ENCODE assay signal across 15 mouse cellular contexts in the genomic region with DNA sequence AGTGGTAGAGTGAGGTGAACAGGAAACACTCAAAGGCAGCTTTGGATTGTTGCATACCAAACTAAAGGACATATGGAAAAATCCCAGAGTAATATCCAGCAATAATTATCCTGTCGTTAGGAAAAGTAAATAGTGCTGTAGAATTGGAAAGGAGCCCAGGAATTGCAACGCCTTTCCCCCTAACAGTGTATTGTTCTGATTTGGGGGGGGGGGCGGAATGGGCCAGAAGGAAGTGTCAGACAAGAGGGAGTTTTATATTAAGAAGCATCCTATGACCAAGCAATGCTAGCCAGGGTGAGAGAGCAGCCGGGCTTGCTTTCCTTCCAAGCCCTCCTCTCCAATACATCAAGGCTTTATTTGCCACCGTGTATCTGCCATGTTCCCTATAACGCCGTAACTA.
DNase-seq lines count a peak whose midpoint lies in the region; ATAC-seq and TF ChIP-seq lines count a peak whose summit lies in the region.
"Had no signal": no experiment of that assay in that cellular context is flagged by ENCODE, and none has a peak within 500 bp of the region (broad histone marks: within the 10 kb centered on the region; RNA-seq: fewer than 3 reads in every experiment).

No protein-coding gene starts in this region.

- H3K9ac ChIP-seq in forebrain, embryonic 14.5 days (ENCODE audit: low read length), result no peak overlapping the region
- H3K9ac ChIP-seq in forebrain, embryonic 12.5 days, result no peak overlapping the region
- no peak overlapping the region for H3K9ac ChIP-seq in kidney, embryonic 14.5 days (ENCODE audit: low read depth, low read length)
- no peak overlapping the region for H3K9ac ChIP-seq in neural tube, embryonic 12.5 days
- no peak overlapping the region for H3K9ac ChIP-seq in stomach, embryonic 15.5 days
- H3K9ac ChIP-seq: limb, embryonic 12.5 days had no signal

- DNase-seq in forebrain, embryonic 14.5 days (ENCODE audit: low spot score), result peak; percentile 51
- DNase-seq in kidney, adult 2 months, result peak; percentile 53
- no peak for DNase-seq in neural tube, embryonic 10.5 days (ENCODE audit: extremely low spot score, low spot score)
- no peak for DNase-seq in cerebellum, postnatal 4 days (ENCODE audit: low spot score in 2 of 2)
- DNase-seq: cerebellum, adult 8-10 months; embryo, embryonic 11 days had no signal

- no peak for TF ChIP-seq POLR2A in kidney, adult 2 months (IDR thresholded peaks at IDR 0.05; ENCODE audit: low read depth, low read length)

- no peak overlapping the region for H3K27ac ChIP-seq in forebrain, embryonic 14.5 days (ENCODE audit: low read depth, low read length)
- no peak overlapping the region for H3K27ac ChIP-seq in forebrain, embryonic 12.5 days
- peak overlapping the region; percentile 19; the same call in 1 of the 2 replicates for H3K27ac ChIP-seq in kidney, adult 2 months (ENCODE audit: insufficient read depth, low read depth, low read length)
- no peak overlapping the region; the same call in 1 of the 2 replicates for H3K27ac ChIP-seq in kidney, embryonic 14.5 days (ENCODE audit: low read depth, low read length)
- no peak overlapping the region for H3K27ac ChIP-seq in neural tube, embryonic 12.5 days
- H3K27ac ChIP-seq in stomach, embryonic 15.5 days, result peak overlapping the region; percentile 55; the same call in 1 of the 2 replicates
- H3K27ac ChIP-seq: limb, embryonic 12.5 days had no signal

- 56% methylated on average over 7 of the region's 7 CpGs for WGBS in forebrain, embryonic 14.5 days
- 83% methylated on average over 7 of the region's 7 CpGs for WGBS in forebrain, embryonic 12.5 days
- 65% methylated on average over 7 of the region's 7 CpGs for WGBS in kidney, adult 2 months
- WGBS in kidney, embryonic 14.5 days, result 69% methylated on average over 7 of the region's 7 CpGs
- 76% methylated on average over 7 of the region's 7 CpGs for WGBS in neural tube, embryonic 12.5 days
- 49% methylated on average over 7 of the region's 7 CpGs for WGBS in stomach, embryonic 15.5 days

- peaks cover 8% of the 10 kb centered on the region; the same call in 1 of the 2 replicates for H3K4me1 ChIP-seq in forebrain, embryonic 14.5 days (ENCODE audit: control insufficient read depth, insufficient read depth, low read length)
- H3K4me1 ChIP-seq in forebrain, embryonic 12.5 days, result peaks cover 15% of the 10 kb centered on the region
- 0 out of 2 replicates have a peak, but pooled peaks cover 5% of the 10 kb centered on the region for H3K4me1 ChIP-seq in kidney, adult 2 months (ENCODE audit: control insufficient read depth, insufficient read depth, low read length)
- peaks cover 26% of the 10 kb centered on the region for H3K4me1 ChIP-seq in kidney, embryonic 14.5 days (ENCODE audit: control insufficient read depth, insufficient read depth, low read length)
- peaks cover 32% of the 10 kb centered on the region for H3K4me1 ChIP-seq in neural tube, embryonic 12.5 days
- peaks cover 17% of the 10 kb centered on the region; the same call in 1 of the 2 replicates for H3K4me1 ChIP-seq in stomach, embryonic 15.5 days

- H3K4me3 ChIP-seq in forebrain, embryonic 14.5 days (ENCODE audit: low read depth, low read length), result no peak overlapping the region
- H3K4me3 ChIP-seq in forebrain, embryonic 12.5 days (replicated peaks), result no peak overlapping the region
- no peak overlapping the region for H3K4me3 ChIP-seq in kidney, adult 2 months (ENCODE audit: insufficient read depth, low read depth, low read length)
- no peak overlapping the region for H3K4me3 ChIP-seq in kidney, embryonic 14.5 days (ENCODE audit: low read length)
- no peak overlapping the region for H3K4me3 ChIP-seq in neural tube, embryonic 12.5 days
- H3K4me3 ChIP-seq in stomach, embryonic 15.5 days (replicated peaks), result no peak overlapping the region
- H3K4me3 ChIP-seq: erythroblast, embryonic 14.5 days; hindbrain, embryonic 10.5 days; limb, embryonic 12.5 days; myocyte had no signal

- no peak overlapping the region for H3K4me2 ChIP-seq in forebrain, embryonic 14.5 days (ENCODE audit: low read length)
- H3K4me2 ChIP-seq in forebrain, embryonic 12.5 days, result no peak overlapping the region
- H3K4me2 ChIP-seq in kidney, embryonic 14.5 days (replicated peaks; ENCODE audit: low read depth, low read length), result no peak overlapping the region
- H3K4me2 ChIP-seq in neural tube, embryonic 12.5 days (replicated peaks), result peak overlapping the region; percentile 55
- no peak overlapping the region for H3K4me2 ChIP-seq in stomach, embryonic 15.5 days
- H3K4me2 ChIP-seq: limb, embryonic 12.5 days; midbrain, embryonic 11.5 days had no signal

- H3K9me3 ChIP-seq in forebrain, embryonic 14.5 days (replicated peaks; ENCODE audit: control insufficient read depth, low read length), result no peaks in the 10 kb centered on the region
- no peaks in the 10 kb centered on the region for H3K9me3 ChIP-seq in forebrain, embryonic 12.5 days
- no peaks in the 10 kb centered on the region for H3K9me3 ChIP-seq in kidney, embryonic 14.5 days (ENCODE audit: control insufficient read depth, low read length)
- H3K9me3 ChIP-seq in neural tube, embryonic 12.5 days, result no peaks in the 10 kb centered on the region
- no peaks in the 10 kb centered on the region for H3K9me3 ChIP-seq in stomach, embryonic 15.5 days
- H3K9me3 ChIP-seq: hindbrain, embryonic 10.5 days; limb, embryonic 12.5 days had no signal

- no peaks in the 10 kb centered on the region for H3K36me3 ChIP-seq in forebrain, embryonic 14.5 days (ENCODE audit: control insufficient read depth, insufficient read depth, low read length)
- H3K36me3 ChIP-seq in forebrain, embryonic 12.5 days (replicated peaks), result no peaks in the 10 kb centered on the region
- no peaks in the 10 kb centered on the region for H3K36me3 ChIP-seq in kidney, adult 2 months (ENCODE audit: control insufficient read depth, insufficient read depth, low read length)
- no peaks in the 10 kb centered on the region for H3K36me3 ChIP-seq in kidney, embryonic 14.5 days (ENCODE audit: control insufficient read depth, insufficient read depth, low read length)
- H3K36me3 ChIP-seq in neural tube, embryonic 12.5 days, result no peaks in the 10 kb centered on the region
- no peaks in the 10 kb centered on the region for H3K36me3 ChIP-seq in stomach, embryonic 15.5 days
- H3K36me3 ChIP-seq: hindbrain, embryonic 10.5 days; limb, embryonic 12.5 days had no signal

- TF ChIP-seq CTCF in kidney, adult 2 months (conservative IDR thresholded peaks at IDR 0.05; ENCODE audit: insufficient read depth, insufficient read length, low read depth, low read length), result no peak

- ATAC-seq in forebrain, embryonic 14.5 days, result no peak
- no peak for ATAC-seq in forebrain, embryonic 12.5 days (ENCODE audit: low FRiP score)
- no peak for ATAC-seq in kidney, embryonic 14.5 days (ENCODE audit: low FRiP score, low TSS enrichment)
- ATAC-seq in neural tube, embryonic 12.5 days (ENCODE audit: low FRiP score, low read depth), result no peak
- ATAC-seq in stomach, embryonic 15.5 days (ENCODE audit: insufficient read depth, low FRiP score, low read depth), result no peak

- no peaks in the 10 kb centered on the region for H3K27me3 ChIP-seq in forebrain, embryonic 14.5 days (replicated peaks; ENCODE audit: control insufficient read depth, insufficient read depth, low read length)
- no peaks in the 10 kb centered on the region for H3K27me3 ChIP-seq in forebrain, embryonic 12.5 days
- no peaks in the 10 kb centered on the region; the same call in none of the 2 replicates for H3K27me3 ChIP-seq in kidney, adult 2 months (replicated peaks; ENCODE audit: control insufficient read depth, insufficient read depth, low read length)
- H3K27me3 ChIP-seq in kidney, embryonic 14.5 days (ENCODE audit: control insufficient read depth, insufficient read depth, low read length), result no peaks in the 10 kb centered on the region
- H3K27me3 ChIP-seq in neural tube, embryonic 12.5 days (replicated peaks), result no peaks in the 10 kb centered on the region
- H3K27me3 ChIP-seq in stomach, embryonic 15.5 days (replicated peaks), result no peaks in the 10 kb centered on the region
- H3K27me3 ChIP-seq: limb, embryonic 12.5 days had no signal

Comparison
In these comparisons a context has a peak if more than half of its experiments do, and no peak if none do; other contexts are left out.
1. H3K27ac ChIP-seq: peak in kidney, adult 2 months (single experiment) and stomach, embryonic 15.5 days (single experiment); none in forebrain, embryonic 14.5 days (single experiment), forebrain, embryonic 12.5 days (single experiment), kidney, embryonic 14.5 days (single experiment) and neural tube, embryonic 12.5 days (single experiment).
2. DNase-seq: peak in forebrain, embryonic 14.5 days (single experiment) and kidney, adult 2 months (single experiment); none in neural tube, embryonic 10.5 days (single experiment) and cerebellum, postnatal 4 days (0 of 2).